7 mouse cellular contexts compared by ENCODE assay signal in the genomic region with DNA sequence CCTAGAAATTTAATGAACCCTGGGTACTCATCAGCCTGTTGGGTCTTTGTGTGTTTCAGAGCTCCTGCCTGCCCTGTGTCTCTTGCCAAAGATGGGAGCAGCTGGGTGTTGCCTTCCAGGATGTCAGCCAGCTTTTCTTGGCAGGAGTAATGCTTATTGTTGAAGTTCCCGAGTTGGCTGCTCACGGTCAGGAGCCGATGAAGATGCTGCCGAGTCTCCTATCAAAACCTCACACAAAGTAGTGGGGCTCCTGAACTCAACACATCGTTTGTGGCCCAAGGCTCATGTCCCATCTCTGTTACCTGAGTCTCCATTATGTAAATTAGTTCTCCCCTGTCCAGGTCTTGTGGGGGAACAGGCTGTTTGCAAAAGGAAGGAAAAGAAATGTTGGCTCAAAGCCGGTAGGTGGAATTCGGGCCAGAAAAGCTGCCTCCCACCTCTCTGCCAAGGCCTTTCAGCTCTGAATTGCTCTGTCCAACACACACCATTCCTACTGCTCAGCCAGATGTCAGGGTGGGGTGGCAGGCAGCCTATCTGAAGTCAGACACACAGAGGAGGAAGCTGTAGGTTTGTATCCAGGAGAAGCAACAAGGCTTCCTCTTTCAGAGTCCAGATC.
DNase-seq lines count a peak whose midpoint lies in the region; ATAC-seq lines count a peak whose summit lies in the region.

No protein-coding gene starts in this region.

- ATAC-seq in common myeloid progenitor, adult 5-6 weeks (replicated peaks; ENCODE audit: low read depth, poor library complexity, severe bottlenecking): peak; percentile 92

- intact Hi-C loops in heart, postnatal 10 days (cut with DNase I): loop anchor here (10.0 kb wide), 1 partner anchor 189 kb away; a partner anchor contains a TSS

- DNase-seq in urinary bladder, postnatal 14 days (ENCODE audit: low spot score): peak; percentile 66
- no peak for DNase-seq in urinary bladder, postnatal 10 days (ENCODE audit: low spot score)
- DNase-seq in heart, postnatal 10 days: peak; percentile 88 to 90
- DNase-seq in layer of hippocampus, postnatal 36 days: peak; percentile 4
- DNase-seq in ovary, postnatal 36 days (ENCODE audit: low spot score): peak; percentile 61
- no peak for DNase-seq in yolk sac, embryonic 10.5 days (ENCODE audit: low spot score)

Comparison
In these comparisons a context has a peak if more than half of its experiments do, and no peak if none do; other contexts are left out.
1. DNase-seq: peak in urinary bladder, postnatal 14 days (single experiment), heart, postnatal 10 days (2 of 2), layer of hippocampus, postnatal 36 days (2 of 2) and ovary, postnatal 36 days (single experiment); none in urinary bladder, postnatal 10 days (single experiment) and yolk sac, embryonic 10.5 days (single experiment).